Mouse (Mus musculus) heart, embryonic 14.5 days (tissue): Measurements from ENCODE around the gene Hmgxb4. TPM values are rescaled to one million over a fixed set of nuclear protein-coding genes. Genes with fewer than 3 reads are reported as not detected.
A peak's percentile ranks its signal among the peaks of the same experiment; 100 is the strongest.

Source experiments
- ATAC-seq: fragments of 200-750 bp; cut with Nextera tagmentation; 2 replicates; pipeline ENCODE4 v1.8.0; 2017; ENCODE audit warnings: low read depth, moderate TSS enrichment; ENCODE audit not compliant: insufficient number of reproducible peaks, insufficient read depth, low FRiP score
- H3K27ac ChIP-seq, 2 experiments: fragments of 200-500 bp in 1 of 2; fragments of 300-500 bp in 1 of 2; sonication (generic) in 1 of 2; replicated peaks in 1 of 2; 2 replicates each; pipeline ENCODE4 v1.5.1; 2012 to 2014; ENCODE audit warnings: low read depth in 2 of 2, low read length in 2 of 2, control low read depth in 1 of 2, mild to moderate bottlenecking in 1 of 2, mixed read lengths in 1 of 2; ENCODE audit not compliant: control insufficient read depth in 1 of 2, insufficient read depth in 1 of 2
- H3K27me3 ChIP-seq: fragments of 300-500 bp; sonication (generic); 2 replicates; pipeline ENCODE4 v1.6.1; 2014; ENCODE audit warnings: mild to moderate bottlenecking, low read length, control low read depth; ENCODE audit not compliant: control insufficient read depth, insufficient read depth
- H3K36me3 ChIP-seq: fragments of 300-500 bp; sonication (generic); 2 replicates; pipeline ENCODE4 v1.6.1; 2014; ENCODE audit warnings: mild to moderate bottlenecking, control low read depth, low read length, mixed read lengths; ENCODE audit not compliant: control insufficient read depth, insufficient read depth
- H3K4me1 ChIP-seq, 2 experiments: fragments of 200-500 bp in 1 of 2; fragments of 300-500 bp in 1 of 2; sonication (generic) in 1 of 2; 2 replicates each; pipeline ENCODE4 v1.6.1; 2012 to 2014; ENCODE audit warnings: low read length in 2 of 2, control low read depth in 1 of 2, mixed read lengths in 1 of 2; ENCODE audit not compliant: control insufficient read depth in 2 of 2, insufficient read depth in 2 of 2
- H3K4me2 ChIP-seq: fragments of 300-500 bp; sonication (generic); 2 replicates; pipeline ENCODE4 v1.6.1; 2014; ENCODE audit warnings: mild to moderate bottlenecking, low read length
- H3K4me3 ChIP-seq, 2 experiments: fragments of 200-500 bp in 1 of 2; fragments of 300-500 bp in 1 of 2; sonication (generic) in 1 of 2; 2 replicates each; pipeline ENCODE4 v1.5.1; 2012 to 2014; ENCODE audit warnings: low read length in 2 of 2, mild to moderate bottlenecking in 2 of 2, control low read depth in 1 of 2, low read depth in 1 of 2, moderate library complexity in 1 of 2; ENCODE audit not compliant: control insufficient read depth in 1 of 2, insufficient read depth in 1 of 2
- H3K9ac ChIP-seq: fragments of 300-500 bp; sonication (generic); 2 replicates; pipeline ENCODE4 v1.6.1; 2014; ENCODE audit warnings: mild to moderate bottlenecking, low read length
- H3K9me3 ChIP-seq: fragments of 300-500 bp; sonication (generic); 2 replicates; pipeline ENCODE4 v1.6.1; 2016; ENCODE audit warnings: low read length, control low read depth; ENCODE audit not compliant: control insufficient read depth
- WGBS: fragments of 180-500 bp; shearing (Covaris S2); extraction: QIAGEN DNeasy Blood & Tissue Kit; methylation state at CpG from one replicate; pipeline ENCODE4 v1.1.7; 2014; 5-methylcytosine and 5-hydroxymethylcytosine counted together
- polyA plus RNA-seq: library from polyadenylated mRNA; unstranded; fragments of >200 nt; fragmentation: Nextera tagmentation; extraction: Ambion mirVana; gene quantifications from 2 replicates; pipeline ENCODE4 v1.2.1, GENCODE M21; 2014

Gene Hmgxb4
- polyA plus RNA-seq, 1 experiment from 2014 or later, result 25.7 TPM

DNA sequence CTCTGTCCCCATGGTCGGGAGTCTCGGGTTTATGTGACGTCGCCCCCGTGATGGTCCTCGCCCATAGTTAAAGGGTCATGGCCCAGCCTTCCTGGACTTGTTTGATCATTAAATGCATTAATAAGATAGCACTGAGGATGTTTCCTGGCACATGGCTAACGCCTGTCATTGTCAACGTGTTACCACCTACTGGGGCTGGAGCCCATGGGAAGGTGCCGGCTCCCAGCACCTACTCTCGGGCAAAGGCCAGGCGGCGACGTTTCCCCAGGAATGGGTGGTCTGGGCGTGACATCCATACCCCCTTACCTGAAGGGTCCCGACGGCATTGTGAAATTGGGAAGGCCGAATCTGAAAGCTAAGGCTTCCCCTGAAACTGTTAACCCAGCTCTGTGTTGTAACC is 41.1 kb downstream of the Hmgxb4 start:
- Histone ChIP-seq H3K4me2 (peak overlapping the region; percentile 83), H3K36me3 (peaks cover 29% of the 10 kb centered on the region), H3K27me3 (no peaks in the 10 kb centered on the region), H3K9ac (peak overlapping the region; percentile 79), H3K27ac (peak overlapping the region; percentile 45 to 82), H3K4me3 (peak overlapping the region; percentile 74 to 84), H3K9me3 (no peaks in the 10 kb centered on the region), H3K4me1 (peaks cover 19 to 27% of the 10 kb centered on the region in 2 experiments)
- 1% methylated on average over 17 of the region's 17 CpGs for WGBS
- ATAC-seq, result no peak

DNA sequence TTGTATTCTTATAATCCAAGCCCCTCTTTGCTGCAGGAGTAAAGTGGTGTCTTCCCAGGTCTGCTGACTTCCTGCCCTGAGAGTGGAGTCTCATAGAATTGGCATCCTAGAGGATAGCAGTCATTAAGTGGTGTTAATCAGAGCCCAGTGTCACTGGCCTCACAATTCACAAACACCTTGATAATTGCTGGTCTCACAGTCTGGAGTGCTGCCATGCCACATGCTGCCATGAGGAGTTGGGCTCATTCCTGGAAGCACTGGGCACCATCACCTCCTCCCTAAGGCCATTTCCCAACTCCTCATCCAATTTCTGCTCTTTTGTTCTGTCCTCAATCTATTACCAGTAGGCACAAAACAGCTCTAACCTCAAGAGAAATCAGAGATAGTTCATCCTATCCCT is 42.5 kb downstream of the Hmgxb4 start:
- no peak overlapping the region for H3K4me2 ChIP-seq
- H3K9ac ChIP-seq, result no peak overlapping the region
- no peak overlapping the region for H3K27ac ChIP-seq
- ATAC-seq, result no peak
- peaks cover 25 to 37% of the 10 kb centered on the region in 2 experiments for H3K4me1 ChIP-seq
- no peaks in the 10 kb centered on the region for H3K9me3 ChIP-seq
- no peaks in the 10 kb centered on the region for H3K27me3 ChIP-seq
- peaks cover 16% of the 10 kb centered on the region for H3K36me3 ChIP-seq
- no peak overlapping the region for H3K4me3 ChIP-seq

DNA sequence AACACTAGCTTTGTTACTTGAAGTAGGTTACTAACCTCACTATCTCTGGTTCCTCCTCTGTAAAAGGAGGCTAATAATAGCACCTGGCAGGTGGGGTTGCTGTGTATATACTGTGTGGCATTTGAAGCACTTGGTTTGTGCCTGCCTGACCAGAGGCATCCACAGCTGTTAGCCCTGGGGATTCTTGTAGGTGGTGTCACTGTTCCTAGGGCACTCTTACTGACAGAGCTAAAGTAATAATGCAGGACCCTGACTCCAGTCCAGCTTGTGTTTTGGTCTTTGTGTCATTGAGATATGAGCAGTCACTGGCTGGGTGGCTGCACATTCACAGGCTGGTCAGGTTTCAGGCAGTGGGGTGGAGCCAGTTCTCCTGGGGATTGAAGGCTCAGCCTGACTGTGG is 45.3 kb downstream of the Hmgxb4 start:
- Histone ChIP-seq H3K4me2 (peak overlapping the region; percentile 47), H3K4me3 (no peak overlapping the region), H3K4me1 (peaks cover 27 to 40% of the 10 kb centered on the region in 2 experiments), H3K27me3 (no peaks in the 10 kb centered on the region), H3K36me3 (peaks cover 6% of the 10 kb centered on the region), H3K9me3 (no peaks in the 10 kb centered on the region), H3K9ac (peak overlapping the region; percentile 56), H3K27ac (peak overlapping the region; percentile 96 to 99)
- ATAC-seq, result peak; percentile 19; the same call in 1 of the 2 replicates

DNA sequence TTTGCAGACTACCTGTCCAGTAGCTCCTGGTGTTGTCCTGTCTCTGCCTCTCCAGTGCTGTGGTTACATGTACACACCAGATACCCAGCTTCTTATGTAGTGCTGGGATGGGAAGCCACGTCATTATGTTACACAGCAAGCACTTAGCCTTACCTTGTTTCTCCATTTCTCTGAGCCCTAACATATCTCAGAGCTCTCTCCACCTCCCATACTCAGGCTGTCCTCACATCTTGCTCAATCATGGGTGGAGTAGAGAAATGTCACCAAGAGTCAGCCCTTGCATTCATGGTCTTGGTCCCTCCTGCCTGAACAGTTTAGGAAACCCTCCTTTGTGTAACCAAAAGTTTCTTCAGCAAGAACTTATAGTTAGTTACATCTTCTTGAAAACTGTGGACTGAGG is 46.6 kb downstream of the Hmgxb4 start:
- WGBS, result 56% methylated on average over 1 of the region's 1 CpGs
- H3K9ac ChIP-seq, result no peak overlapping the region
- peaks cover 27 to 41% of the 10 kb centered on the region in 2 experiments for H3K4me1 ChIP-seq
- H3K4me3 ChIP-seq, result no peak overlapping the region
- ATAC-seq, result no peak
- peak overlapping the region; percentile 96 to 99 for H3K27ac ChIP-seq
- H3K4me2 ChIP-seq, result no peak overlapping the region
- no peaks in the 10 kb centered on the region for H3K9me3 ChIP-seq
- H3K27me3 ChIP-seq, result no peaks in the 10 kb centered on the region
- H3K36me3 ChIP-seq, result peaks cover 6% of the 10 kb centered on the region

DNA sequence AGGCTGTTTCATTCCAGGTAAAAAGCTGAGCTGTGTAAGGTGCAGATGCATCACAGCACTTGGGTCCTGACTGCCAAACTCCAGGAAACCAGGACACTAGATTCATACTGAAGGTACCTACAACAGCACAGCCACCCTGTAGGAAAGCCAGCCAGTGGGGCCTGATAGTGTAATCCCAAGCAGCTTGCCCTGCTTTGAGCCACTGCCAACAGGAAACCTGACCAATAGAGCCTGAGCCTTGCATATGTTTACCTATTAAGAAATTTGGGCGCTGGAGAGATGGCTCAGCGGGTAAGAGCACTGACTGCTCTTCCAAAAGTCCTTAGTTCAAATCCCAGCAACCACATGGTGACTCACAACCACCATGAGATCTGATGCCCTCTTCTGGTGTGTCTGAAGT is 49.0 kb downstream of the Hmgxb4 start:
- peaks cover 31 to 50% of the 10 kb centered on the region in 2 experiments for H3K4me1 ChIP-seq

DNA sequence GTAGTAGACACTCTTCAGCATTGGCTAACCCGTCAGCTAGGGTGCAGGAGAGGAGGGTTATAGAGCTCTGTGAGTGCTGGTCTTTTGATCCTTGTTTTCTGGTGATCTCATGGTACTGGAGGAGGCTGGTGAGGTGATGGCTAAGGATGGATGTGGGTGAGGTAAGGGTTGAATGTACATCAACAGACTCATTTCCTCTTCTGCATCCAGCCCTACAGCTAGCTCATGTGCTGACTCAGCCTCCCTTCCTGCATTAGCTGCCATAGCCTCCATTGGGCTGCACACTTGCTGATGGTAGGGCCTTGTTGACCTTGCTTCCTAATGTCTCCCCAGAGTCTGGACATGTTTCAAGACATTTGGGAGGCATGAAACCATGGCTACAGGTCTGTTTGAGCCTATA is 49.8 kb downstream of the Hmgxb4 start:
- ATAC-seq, result no peak
- Histone ChIP-seq H3K36me3 (no peaks in the 10 kb centered on the region), H3K27ac (no peak overlapping the region), H3K4me3 (no peak overlapping the region), H3K4me2 (no peak overlapping the region), H3K4me1 (peaks cover 25 to 43% of the 10 kb centered on the region in 2 experiments), H3K9me3 (no peaks in the 10 kb centered on the region), H3K9ac (no peak overlapping the region), H3K27me3 (no peaks in the 10 kb centered on the region)
- WGBS, result 69% methylated on average over 1 of the region's 1 CpGs

More for the DNA sequence above, 49.0 kb downstream of the Hmgxb4 start:
- H3K4me2 ChIP-seq, result no peak overlapping the region
- no peaks in the 10 kb centered on the region for H3K36me3 ChIP-seq
- H3K27me3 ChIP-seq, result no peaks in the 10 kb centered on the region
- ATAC-seq, result no peak
- no peaks in the 10 kb centered on the region for H3K9me3 ChIP-seq
- no peak overlapping the region for H3K9ac ChIP-seq
- 74% methylated on average over 2 of the region's 2 CpGs for WGBS
- H3K4me3 ChIP-seq, result no peak overlapping the region
- H3K27ac ChIP-seq, result no peak overlapping the region

DNA sequence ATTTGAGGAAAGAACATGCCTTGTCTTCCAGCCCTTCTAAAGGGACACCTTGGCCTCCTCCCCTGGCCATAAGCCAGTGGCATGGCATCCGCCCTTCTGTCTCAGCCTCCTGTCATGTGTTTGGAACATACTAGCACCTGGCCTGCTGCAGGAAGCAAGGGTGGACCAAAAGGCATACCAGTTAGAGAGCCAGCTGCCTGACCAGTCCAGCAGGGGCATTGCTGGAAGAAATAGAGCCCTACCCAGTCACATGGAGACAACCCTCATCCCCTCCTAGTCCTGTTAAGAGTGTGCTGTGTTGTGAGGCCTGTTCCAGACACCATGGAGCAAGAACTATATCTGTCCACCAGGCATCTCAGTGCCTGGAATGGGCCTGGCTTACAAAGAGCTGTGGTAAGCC is 53.1 kb downstream of the Hmgxb4 start:
- H3K36me3 ChIP-seq, result peaks cover 9% of the 10 kb centered on the region; the same call in 1 of the 2 replicates
- H3K4me3 ChIP-seq, result no peak overlapping the region
- ATAC-seq, result no peak
- no peak overlapping the region for H3K4me2 ChIP-seq
- peaks cover 7 to 17% of the 10 kb centered on the region in 2 experiments for H3K4me1 ChIP-seq
- WGBS, result 57% methylated on average over 1 of the region's 1 CpGs
- H3K27ac ChIP-seq, result peak overlapping the region; percentile 54 to 65
- H3K9me3 ChIP-seq, result no peaks in the 10 kb centered on the region
- H3K9ac ChIP-seq, result no peak overlapping the region
- no peaks in the 10 kb centered on the region for H3K27me3 ChIP-seq

DNA sequence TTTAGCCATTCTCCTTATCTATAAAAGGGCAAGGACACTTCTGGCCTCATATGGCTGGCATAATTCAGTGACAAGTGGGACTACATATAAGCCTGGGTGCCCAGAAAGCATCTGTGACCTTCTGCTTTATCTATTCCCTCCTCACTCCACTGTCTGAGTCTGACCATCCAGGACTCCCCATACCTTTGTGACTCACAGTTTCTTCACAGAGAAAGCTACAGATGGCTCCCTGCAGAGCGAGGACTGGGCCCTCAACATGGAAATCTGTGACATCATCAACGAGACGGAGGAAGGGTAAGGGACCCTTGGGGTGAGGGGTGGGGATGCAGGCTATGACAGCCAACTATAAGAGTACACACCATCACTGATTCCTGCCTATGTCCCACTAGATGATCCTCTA is 54.6 kb downstream of the Hmgxb4 start:
- no peak overlapping the region for H3K4me2 ChIP-seq
- WGBS, result 84% methylated on average over 3 of the region's 3 CpGs
- no peaks in the 10 kb centered on the region for H3K27me3 ChIP-seq
- peaks cover 21% of the 10 kb centered on the region for H3K36me3 ChIP-seq
- H3K4me3 ChIP-seq, result no peak overlapping the region
- H3K27ac ChIP-seq, result no peak overlapping the region
- H3K4me1 ChIP-seq, result peaks cover 4 to 17% of the 10 kb centered on the region in 2 experiments
- ATAC-seq, result no peak
- no peak overlapping the region for H3K9ac ChIP-seq
- no peaks in the 10 kb centered on the region for H3K9me3 ChIP-seq
